Mouse (Mus musculus) cerebellum, postnatal 36 days (tissue): ENCODE results near the gene Rab30.
A peak's percentile ranks its signal among the peaks of the same experiment; 100 is the strongest.
"Not testable (repeated sequence)": the region's sequence is repeated elsewhere in the genome, so short reads cannot be mapped to it uniquely, and the experiment has no call there.

Experiments used
- DNase-seq, 2 experiments: peaks; one replicate each; pipeline ENCODE4 v3.0.0; 2021 to 2022; ENCODE audit warnings: mixed read lengths in 2 of 2

Rab30 gene

GRCm38 (mm10) chr7:92741152-92741860 is at the start of gene Rab30:
TSS of gene Rab30 (plus strand) at chr7:92741603.
- DNase-seq = peak; percentile 92 to 94

GRCm38 (mm10) chr7:92696395-92696794 is 45.0 kb upstream of the Rab30 start:
- DNase-seq = no peak

- no peak for DNase-seq
Observed at GRCm38 (mm10) chr7:92698770-92699169, 42.6 kb upstream of the Rab30 start.

GRCm38 (mm10) chr7:92703661-92704060 is 37.7 kb upstream of the Rab30 start:
- no peak for DNase-seq

GRCm38 (mm10) chr7:92705534-92705933 is 35.9 kb upstream of the Rab30 start:
- DNase-seq = no peak

GRCm38 (mm10) chr7:92706711-92707110 is 34.7 kb upstream of the Rab30 start:
- DNase-seq = no peak

GRCm38 (mm10) chr7:92709573-92709972 is 31.8 kb upstream of the Rab30 start:
- no peak for DNase-seq

GRCm38 (mm10) chr7:92711593-92711992 is 29.8 kb upstream of the Rab30 start:
- DNase-seq = no peak

GRCm38 (mm10) chr7:92715055-92715454 is 26.3 kb upstream of the Rab30 start:
- no peak for DNase-seq

GRCm38 (mm10) chr7:92720156-92720905 is 21.1 kb upstream of the Rab30 start:
- no peak for DNase-seq

- no peak for DNase-seq
Observed at GRCm38 (mm10) chr7:92723750-92724149, 17.7 kb upstream of the Rab30 start.

GRCm38 (mm10) chr7:92724261-92724660 is 17.1 kb upstream of the Rab30 start:
- no peak for DNase-seq

- DNase-seq = not testable (repeated sequence)
Observed at GRCm38 (mm10) chr7:92729583-92729982, 11.8 kb upstream of the Rab30 start.

GRCm38 (mm10) chr7:92730465-92730864 is 10.9 kb upstream of the Rab30 start:
- DNase-seq = no peak

- DNase-seq = no peak
Observed at GRCm38 (mm10) chr7:92730959-92731358, 10.4 kb upstream of the Rab30 start.

GRCm38 (mm10) chr7:92732136-92732535 is 9.3 kb upstream of the Rab30 start:
- DNase-seq = no peak

GRCm38 (mm10) chr7:92737560-92737959 is 3.8 kb upstream of the Rab30 start:
- no peak for DNase-seq

GRCm38 (mm10) chr7:92739956-92740355 is 1.4 kb upstream of the Rab30 start:
- DNase-seq = no peak

GRCm38 (mm10) chr7:92740411-92741115 is 840 bp upstream of the Rab30 start:
- DNase-seq = no peak

- peak; percentile 55 to 60 for DNase-seq
Observed at GRCm38 (mm10) chr7:92741861-92742249, 452 bp downstream of the Rab30 start.

GRCm38 (mm10) chr7:92742341-92742741 is 938 bp downstream of the Rab30 start:
- DNase-seq = peak in 1 of 2 experiments; percentile 43

- DNase-seq = no peak
Observed at GRCm38 (mm10) chr7:92742774-92743173, 1.4 kb downstream of the Rab30 start.

- DNase-seq = no peak
Observed at GRCm38 (mm10) chr7:92743325-92743724, 1.9 kb downstream of the Rab30 start.

- DNase-seq = no peak
Observed at GRCm38 (mm10) chr7:92750395-92750794, 9.0 kb downstream of the Rab30 start.
